Mouse (Mus musculus) layer of hippocampus, adult 8-10 months (tissue): ENCODE measurements around the gene Slc35a5. TPM values are rescaled to one million over a fixed set of nuclear protein-coding genes. Genes with fewer than 3 reads are reported as not detected.

Experiments
- DNase-seq, 2 experiments: peaks; one replicate each; pipeline ENCODE4 v3.0.0; 2022; ENCODE audit warnings: low spot score in 2 of 2
- total RNA-seq, 4 experiments: library from RNA; stranded (reverse); gene quantifications; 2 replicates each; pipeline ENCODE4 v1.2.4; 2022

Gene Slc35a5
- total RNA-seq, 4 experiments from 2014 or later, result 45.2 to 56.5 (median 49.3) TPM

DNA sequence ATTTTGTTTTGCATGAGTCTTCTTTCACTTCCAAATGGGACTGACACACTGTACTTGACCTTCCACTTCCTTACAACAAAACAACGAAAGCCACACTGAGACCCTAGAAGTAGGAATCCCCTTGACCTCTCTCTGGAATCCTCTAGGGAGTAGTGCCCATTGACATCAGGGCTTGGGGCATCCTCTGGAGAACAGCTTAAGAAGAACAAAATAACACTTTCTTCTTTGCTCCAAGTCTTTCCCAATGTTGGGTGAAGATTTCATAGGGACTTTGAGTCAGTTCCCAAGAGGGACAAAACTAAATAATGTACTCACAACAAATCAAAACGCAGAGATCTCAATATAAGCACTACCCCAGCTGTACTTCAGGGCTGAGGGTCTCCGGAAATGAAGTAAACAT lies 39.7 kb downstream of the Slc35a5 start:
- no peak for DNase-seq

DNA sequence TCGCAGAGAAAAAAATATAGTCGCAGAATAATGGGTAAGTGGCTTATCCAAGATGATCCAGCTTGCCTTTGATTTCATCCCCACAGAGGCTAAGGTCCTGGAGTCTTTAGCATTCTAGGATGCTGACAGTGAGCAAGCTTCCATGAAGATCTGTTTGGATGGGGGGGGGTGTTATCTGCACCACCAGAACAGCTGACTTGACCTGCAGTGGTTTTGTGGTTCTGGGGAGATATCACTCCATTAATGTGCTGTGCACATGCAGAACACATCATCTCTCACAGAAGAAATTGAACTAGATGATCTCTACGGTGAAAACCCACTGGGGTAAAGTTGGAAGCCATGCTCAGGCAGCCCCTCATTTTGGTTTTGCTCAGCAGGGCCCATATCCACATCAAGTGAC lies 41.3 kb downstream of the Slc35a5 start:
- no peak for DNase-seq

DNA sequence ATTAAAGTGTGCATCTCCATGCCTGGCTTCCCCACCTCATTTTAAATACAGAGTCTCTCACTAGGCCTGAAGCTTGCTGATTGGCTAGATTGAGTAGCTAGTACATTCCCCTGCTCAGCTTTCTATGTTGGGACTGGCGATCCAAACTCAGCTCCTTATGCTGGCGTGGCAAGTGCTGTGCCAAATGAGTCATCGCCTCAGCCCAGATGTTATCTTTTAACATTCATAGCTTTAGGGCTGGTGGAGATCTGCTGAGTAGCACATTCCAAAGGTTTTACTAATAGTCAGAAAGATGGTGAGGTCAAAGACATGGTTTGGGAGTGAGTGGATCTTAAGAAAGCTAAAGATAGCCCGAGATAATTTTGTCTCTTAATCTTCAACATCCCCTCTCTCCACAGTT lies 48.0 kb downstream of the Slc35a5 start:
- DNase-seq, result no peak

DNA sequence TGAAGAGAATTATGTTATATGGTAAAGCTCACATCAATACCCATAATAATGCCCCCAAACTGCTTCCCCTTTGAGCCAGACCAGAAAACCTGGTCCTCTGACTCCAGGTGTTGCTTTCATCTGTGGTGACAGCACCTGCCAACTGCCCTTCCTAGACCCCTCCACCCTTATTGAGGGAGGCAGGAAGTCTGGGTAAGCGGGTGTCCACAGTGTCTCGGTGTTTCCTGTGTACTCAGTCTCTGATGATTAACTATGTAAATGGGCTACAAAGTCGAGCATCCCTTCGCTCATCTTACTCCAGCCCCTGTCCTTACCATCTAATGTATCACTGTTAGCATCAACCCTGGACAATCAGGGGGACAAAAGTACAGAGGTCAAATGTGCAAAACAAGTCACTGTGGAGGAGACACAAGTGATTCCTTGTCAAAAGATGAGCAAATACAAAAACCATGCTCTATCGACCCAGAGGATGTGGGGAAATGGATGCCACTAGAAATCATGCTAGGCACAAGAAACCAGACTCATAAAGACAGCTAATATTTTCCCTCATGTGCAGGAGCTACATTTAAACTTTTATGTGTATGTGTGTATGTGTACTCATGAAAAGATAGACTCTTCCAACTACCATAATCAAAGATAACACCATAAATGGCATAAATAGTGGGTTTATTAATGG lies 50.2 kb downstream of the Slc35a5 start:
- no peak for DNase-seq

DNA sequence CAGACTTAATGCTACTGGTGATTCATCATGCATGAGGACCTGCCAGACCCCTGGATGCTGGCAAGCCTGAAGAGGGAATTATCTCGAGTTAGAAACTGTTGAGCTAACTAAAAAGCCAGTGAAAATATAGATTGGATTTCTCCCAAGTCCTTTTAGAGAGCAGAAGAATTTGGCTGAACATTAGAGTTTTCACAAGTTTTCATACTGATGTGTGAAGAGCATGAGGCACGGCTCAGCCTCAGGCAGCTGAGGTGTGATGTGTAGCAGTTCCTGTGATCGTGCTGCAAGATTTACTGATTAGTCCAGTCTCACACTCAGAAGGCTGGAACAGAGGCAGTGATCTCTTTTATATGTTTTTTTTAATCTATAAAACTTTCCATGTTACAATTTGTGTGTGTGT lies 53.5 kb downstream of the Slc35a5 start:
- no peak for DNase-seq

DNA sequence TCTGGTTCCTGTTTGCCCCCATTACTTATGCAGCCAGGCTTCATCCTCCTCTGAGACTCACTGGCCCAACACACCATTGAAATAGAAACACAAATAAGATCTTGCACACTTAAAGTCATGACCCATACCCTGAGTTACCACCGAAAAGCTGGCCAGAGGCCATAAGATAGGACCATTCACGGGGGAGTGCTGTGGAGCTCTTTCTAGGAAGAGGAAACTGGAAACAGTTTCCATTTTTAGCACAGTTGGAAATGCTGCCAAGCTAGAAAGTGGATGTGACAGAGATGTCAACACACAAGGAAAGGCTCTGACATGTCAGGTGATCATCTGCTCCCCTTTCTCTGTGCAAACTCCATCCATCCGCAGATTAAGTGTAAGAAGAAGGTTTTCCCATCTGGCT lies 57.6 kb downstream of the Slc35a5 start:
- no peak for DNase-seq

DNA sequence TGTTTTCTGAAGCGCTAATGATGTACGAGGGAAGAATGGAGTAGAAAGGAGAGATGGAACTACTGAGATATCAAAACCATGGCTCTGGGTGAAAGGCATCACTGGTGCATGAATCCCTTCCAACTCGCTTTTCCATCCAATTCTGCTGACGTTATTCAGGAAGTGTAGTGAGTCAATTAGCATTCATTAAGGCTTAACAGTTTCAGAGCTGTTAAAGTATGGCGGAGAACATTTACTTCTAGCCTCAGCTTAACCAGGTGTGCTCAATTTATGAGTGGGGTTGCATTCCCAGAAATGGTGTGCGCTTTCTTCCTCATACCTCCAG lies 59.7 kb downstream of the Slc35a5 start:
- DNase-seq, result no peak

DNA sequence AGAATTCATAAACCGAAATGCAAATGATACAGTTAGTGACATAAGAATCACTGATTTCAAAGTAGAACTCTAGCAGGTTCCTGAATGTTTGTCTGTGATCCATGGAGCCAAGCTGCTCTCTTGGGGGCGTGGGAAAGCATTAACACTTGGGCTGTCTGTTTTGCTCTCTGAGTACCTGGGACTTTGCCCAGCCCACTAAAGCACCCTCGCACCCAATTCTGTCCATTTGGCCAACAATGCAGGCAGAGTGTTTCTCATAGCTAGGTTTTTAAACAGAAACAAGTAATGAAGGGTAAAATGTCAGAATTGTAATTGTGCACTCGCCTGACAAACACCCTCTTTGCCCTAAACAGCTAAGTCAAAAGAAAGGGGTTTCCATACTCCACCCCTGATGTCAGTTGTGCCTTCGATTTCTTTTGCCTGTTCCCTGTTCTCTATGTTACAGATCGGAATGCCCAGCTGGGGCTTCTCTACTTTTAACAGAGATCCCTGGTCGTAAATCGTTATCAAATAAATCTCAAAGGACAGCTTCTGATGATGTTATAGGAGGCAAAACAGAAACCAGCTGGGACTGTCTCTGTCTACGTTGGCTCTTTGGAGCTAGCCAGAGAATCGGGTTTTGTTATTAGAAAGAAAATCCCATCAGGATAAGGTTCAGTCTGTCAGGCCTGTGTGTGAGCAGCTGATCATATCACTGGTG lies 60.2 kb downstream of the Slc35a5 start:
- no peak for DNase-seq

DNA sequence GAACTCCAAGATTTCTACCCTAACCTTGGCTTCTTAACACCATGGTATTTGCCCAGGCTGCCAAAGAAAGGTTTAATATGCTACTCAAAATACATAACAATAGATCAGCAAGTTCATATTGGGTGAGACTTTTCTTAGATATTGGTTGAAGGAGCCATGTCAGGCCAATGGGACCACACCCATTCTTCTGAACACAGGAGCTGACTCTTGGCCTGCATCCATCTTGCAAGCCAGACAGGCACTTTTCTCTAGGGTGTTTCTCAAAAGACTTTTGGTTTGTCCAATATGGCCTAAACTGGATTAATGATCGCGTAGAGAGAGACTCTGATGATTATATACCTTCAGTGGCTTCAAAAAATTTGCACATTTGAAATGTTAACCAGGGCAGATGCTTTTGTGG lies 61.0 kb downstream of the Slc35a5 start:
- DNase-seq, result no peak

DNA sequence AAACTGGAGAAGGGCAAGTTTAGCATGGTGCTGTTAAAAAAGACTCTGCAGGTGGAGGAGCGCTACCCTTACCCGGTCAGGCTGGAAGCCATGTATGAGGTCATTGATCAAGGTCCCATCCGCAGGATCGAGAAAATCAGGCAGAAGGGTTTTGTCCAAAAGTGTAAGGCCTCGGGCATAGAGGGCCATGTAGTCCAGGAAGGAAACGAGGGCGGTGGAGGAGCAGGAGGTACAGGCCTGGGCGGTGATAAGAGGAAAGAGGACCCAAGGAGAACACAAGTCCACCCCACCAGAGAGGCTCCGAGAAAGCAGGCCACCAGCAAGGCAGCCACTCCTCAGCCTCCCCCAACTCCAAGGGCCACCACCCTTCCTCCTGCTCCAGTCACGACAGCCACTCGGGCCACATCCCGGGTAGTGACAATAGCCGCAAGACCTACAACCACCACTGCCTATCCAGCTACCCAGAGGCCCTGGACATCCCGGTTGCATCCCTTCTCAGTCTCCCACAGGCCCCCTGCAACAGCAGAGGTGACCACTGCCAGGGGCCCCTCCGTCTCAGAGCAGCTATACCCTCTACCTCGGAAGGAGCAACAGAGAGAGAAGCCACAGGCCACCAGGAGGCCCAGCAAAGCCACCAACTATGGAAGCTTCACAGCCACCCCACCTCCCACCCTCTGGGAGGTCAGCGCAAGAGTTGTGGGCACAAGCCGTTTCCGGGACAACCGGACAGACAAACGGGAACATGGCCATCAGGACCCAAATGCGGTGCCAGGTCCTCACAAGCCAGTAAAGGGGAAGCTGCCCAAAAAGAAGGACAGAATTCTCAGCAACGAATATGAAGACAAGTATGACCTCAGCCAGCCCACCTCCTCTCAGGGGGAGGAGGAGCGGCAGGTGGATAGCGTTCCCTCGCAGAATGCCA lies 62.7 kb downstream of the Slc35a5 start:
- no peak for DNase-seq

DNA sequence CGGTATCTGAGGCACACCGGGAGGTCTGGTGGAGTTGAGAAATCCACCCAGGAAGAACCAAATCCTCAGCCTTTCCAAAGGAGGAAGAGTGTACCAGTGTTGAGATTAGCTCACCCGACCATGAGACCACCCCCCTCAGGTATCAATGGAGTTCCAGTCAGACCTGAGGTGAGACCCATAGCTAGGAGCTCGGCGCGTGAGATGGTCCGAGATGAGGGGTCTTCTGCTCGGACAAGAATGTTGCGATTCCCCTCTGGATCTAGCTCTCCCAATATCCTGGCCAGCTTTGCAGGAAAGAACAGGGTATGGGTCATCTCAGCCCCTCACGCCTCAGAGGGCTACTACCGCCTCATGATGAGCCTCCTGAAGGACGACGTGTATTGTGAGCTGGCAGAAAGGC lies 63.5 kb downstream of the Slc35a5 start:
- no peak for DNase-seq

DNA sequence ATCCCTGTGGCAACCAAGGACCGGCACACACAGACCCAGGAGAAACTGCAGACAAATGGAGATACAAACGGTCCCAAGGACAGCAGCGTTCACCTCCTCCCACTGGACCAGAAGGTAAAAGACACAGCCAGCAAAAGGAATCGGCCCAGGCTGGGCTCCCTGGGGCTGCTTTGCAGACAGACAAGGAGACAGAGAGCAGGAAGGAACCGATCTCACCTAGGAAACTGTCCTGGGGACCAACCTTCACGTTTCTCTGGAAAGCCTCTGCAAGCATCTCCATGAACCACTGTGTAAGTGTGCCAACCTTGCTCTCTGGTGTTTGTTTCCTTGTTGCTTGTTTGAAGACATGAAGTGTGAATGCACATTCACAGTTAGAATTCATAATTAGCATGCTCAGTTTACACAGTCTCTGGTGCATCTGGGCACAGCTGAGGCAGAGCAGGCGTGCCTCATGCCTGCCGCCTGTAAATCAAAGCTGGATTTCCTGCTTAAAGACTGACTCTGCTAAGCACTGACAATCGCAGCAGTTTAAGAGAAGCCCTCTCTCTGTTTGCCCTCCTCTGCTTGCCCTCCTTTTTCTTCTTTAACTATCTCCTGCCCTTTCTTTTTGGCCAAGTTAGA lies 64.3 kb downstream of the Slc35a5 start:
- no peak for DNase-seq

DNA sequence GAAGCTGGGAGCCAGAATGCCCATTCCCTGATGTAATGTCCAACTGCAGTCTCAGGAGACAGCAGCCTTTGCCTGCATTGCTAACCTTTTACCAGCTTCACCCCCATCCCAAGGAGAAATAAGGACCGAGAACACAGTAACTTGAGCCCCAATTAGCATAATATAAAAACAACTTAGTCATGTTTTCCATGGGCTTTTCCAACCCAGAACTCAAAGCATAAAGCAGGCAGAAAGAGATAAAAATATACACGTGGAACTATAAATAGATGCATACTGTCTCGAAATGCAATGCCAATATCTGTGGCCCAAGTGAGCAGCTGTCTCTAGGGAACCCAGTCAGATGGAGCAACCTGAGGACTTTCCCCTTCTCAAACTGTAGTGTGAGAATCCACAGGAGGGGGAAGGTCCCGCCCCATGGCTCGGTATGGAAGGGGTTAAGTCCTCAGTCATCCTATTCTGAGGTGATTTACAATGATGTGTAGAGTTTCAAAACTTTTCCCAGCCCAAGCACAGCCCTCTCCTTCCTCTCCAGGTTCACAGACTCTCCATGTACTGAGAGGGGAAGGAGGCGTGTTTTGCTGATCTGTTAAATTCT lies 65.3 kb downstream of the Slc35a5 start, which contains the start of gene Ccdc80:
TSS of gene Ccdc80 (plus strand) at position 266 of the 595 bp plus-strand sequence.
- no peak for DNase-seq

DNA sequence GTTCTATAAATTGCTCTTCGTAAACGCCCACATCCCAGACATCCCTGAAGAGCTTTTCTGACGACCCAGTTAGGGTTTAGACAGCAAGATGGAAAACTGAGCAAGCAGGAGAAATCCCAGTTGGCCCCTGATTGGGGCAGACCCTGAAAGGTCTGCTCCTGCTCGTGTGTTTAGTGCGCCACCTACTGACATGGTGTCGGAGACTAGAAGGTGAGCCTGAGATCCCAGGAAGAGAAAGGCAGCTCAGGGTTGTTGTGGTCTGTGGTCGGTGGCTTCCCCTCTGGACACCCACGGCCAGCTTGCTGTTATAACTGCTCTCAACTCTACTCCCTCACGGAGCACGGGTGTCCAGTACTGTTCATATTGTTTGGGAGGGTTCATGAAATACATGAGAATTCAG lies 68.5 kb downstream of the Slc35a5 start:
- peak; percentile 30 to 66 for DNase-seq

Other genes with a start within 250 kb of the Slc35a5 start
- not detected for gene Cd200r3, start 215.0 kb downstream of the Slc35a5 start, total RNA-seq
- gene Ccdc80, start 65.3 kb downstream of the Slc35a5 start, total RNA-seq, result 1 to 10 TPM; 2.1 to 4.3 (median 3.5) TPM
- 10 to 100 TPM; 45.7 to 49.7 (median 46.0) TPM for gene Atg3, start 79 bp upstream of the Slc35a5 start, total RNA-seq
- under 1 TPM; 0.45 to 0.76 (median 0.53) TPM for gene Btla, start 65.6 kb upstream of the Slc35a5 start, total RNA-seq